ENCODE assay signal across 9 mouse cellular contexts in the genomic region with DNA sequence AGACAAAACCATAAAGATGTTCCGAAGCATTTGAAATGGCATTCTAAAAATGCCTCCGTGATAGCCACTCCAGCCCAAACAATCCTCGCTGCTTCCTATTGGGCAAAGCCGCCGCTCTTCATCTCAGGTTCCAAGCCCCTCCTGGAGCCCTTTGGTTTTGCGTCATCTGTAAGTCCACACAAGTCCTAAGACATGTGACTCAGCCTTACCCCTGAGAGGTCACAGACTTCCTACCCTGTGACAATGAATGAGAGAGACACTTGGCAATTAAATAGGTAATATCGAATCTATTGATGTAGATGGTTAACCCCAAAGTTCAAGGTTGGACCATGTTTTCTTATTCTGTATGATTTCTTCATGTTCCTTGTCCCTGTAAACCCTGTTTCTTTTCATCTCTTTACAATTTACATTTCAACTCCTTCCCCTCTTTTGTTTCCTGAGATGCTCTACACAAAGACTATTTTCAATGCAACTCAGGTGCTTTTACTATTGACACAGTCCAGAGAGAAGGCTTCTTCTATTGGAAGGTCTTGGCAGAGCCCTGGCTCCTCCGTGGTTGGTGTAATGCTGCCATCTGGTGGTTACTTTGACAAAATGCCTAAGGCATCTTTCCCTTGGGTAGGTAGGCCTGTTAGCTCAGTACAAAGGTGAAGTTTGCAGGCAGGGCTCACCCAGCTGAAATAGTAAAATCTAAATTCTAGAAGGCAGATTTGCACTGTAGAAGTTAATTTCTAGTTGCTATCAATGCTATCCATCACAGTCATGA.
DNase-seq lines count a peak whose midpoint lies in the region; ATAC-seq lines count a peak whose summit lies in the region.
"Had no signal": no experiment of that assay in that cellular context is flagged by ENCODE, and none has a peak within 500 bp of the region (broad histone marks: within the 10 kb centered on the region; RNA-seq: fewer than 3 reads in every experiment).

No protein-coding gene starts in this region.

- no peak overlapping the region for H3K27ac ChIP-seq in kidney, embryonic 16.5 days (ENCODE audit: low read length)
- H3K27ac ChIP-seq in limb, embryonic 12.5 days = no peak overlapping the region

- DNase-seq in 416B (ENCODE audit: low read depth) (peak; percentile 60), R1 (ENCODE audit: low read depth, low spot score) (peak; percentile 64)
- peak; percentile 63 to 64 for DNase-seq in cerebellum, postnatal 36 days
- DNase-seq in gastrocnemius, postnatal 4 days (ENCODE audit: low spot score in 2 of 2) = peak; percentile 32 to 46
- DNase-seq in neural tube, embryonic 10.5 days (ENCODE audit: extremely low spot score, low spot score) = peak; percentile 47
- peak; percentile 35 for DNase-seq in yolk sac, embryonic 10.5 days (ENCODE audit: low spot score)

- H3K4me1 ChIP-seq in kidney, embryonic 16.5 days (ENCODE audit: insufficient read depth, low read length) = no peaks in the 10 kb centered on the region
- no peaks in the 10 kb centered on the region for H3K4me1 ChIP-seq in limb, embryonic 12.5 days (replicated peaks)

- ATAC-seq in kidney, embryonic 16.5 days (ENCODE audit: low FRiP score, low TSS enrichment) = peak; percentile 79
- ATAC-seq in limb, embryonic 12.5 days (ENCODE audit: insufficient number of reproducible peaks, insufficient read depth, low FRiP score, low TSS enrichment, low read depth) = peak; percentile 83; the same call in 1 of the 2 replicates

- H3K9ac ChIP-seq in kidney, embryonic 16.5 days (replicated peaks; ENCODE audit: low read length) = no peak overlapping the region
- H3K9ac ChIP-seq in limb, embryonic 12.5 days (replicated peaks) = no peak overlapping the region

- H3K36me3 ChIP-seq in kidney, embryonic 16.5 days (ENCODE audit: insufficient read depth, low read length) = no peaks in the 10 kb centered on the region
- H3K36me3 ChIP-seq in limb, embryonic 12.5 days = no peaks in the 10 kb centered on the region

- H3K9me3 ChIP-seq in kidney, embryonic 16.5 days (ENCODE audit: low read length) = no peaks in the 10 kb centered on the region
- no peaks in the 10 kb centered on the region for H3K9me3 ChIP-seq in limb, embryonic 12.5 days

- H3K4me3 ChIP-seq in kidney, embryonic 16.5 days (ENCODE audit: low read length) = no peak overlapping the region
- no peak overlapping the region for H3K4me3 ChIP-seq in limb, embryonic 12.5 days (replicated peaks)
- H3K4me3 ChIP-seq: erythroblast, embryonic 14.5 days had no signal

- 71% methylated on average over 8 of the region's 8 CpGs for WGBS in kidney, embryonic 16.5 days
- 69% methylated on average over 8 of the region's 8 CpGs for WGBS in limb, embryonic 12.5 days

- H3K4me2 ChIP-seq in kidney, embryonic 16.5 days (replicated peaks; ENCODE audit: low read depth, low read length) = no peak overlapping the region
- H3K4me2 ChIP-seq in limb, embryonic 12.5 days = no peak overlapping the region

- no peaks in the 10 kb centered on the region for H3K27me3 ChIP-seq in kidney, embryonic 16.5 days (ENCODE audit: insufficient read depth, low read length)
- no peaks in the 10 kb centered on the region for H3K27me3 ChIP-seq in limb, embryonic 12.5 days
